Mouse (Mus musculus): ENCODE results near the gene Zfp467.

Gene Zfp467

GRCm38 (mm10) chr6:48439654-48440053 is 6.0 kb downstream of the Zfp467 start:
- DNase-seq: no peak

DNA sequence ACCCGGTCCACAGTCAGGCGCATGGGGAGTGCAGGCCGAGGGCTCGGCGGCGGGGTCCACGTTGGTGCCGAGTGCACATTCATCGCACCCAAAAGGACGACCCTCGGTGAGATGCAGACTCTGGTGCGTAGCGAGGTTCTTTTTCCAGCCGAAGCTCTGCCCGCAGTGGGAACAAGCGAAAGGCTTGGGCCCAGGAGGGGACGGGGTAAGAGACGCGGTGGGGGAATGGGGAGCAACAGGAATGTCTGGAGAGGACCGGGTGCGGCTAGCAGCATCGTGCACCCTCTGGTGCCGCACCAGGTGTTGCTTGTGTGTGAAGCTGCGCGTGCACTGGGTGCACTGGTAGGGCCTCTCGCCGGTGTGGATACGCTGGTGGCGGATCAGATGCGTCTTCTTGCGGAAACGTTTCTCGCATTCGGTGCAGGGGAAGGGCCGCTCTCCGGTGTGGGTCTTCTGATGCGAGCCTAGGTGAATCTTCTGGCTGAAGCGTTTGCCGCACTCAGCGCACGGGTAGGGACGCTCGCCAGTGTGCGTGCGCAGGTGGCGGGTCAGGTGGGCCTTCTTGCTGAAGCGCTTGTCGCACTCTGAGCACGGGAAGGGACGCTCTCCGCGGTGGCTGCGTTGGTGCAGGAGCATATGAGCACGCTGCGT is 7.0 kb downstream of the Zfp467 start:
- no peak for DNase-seq

GRCm38 (mm10) chr6:48437679-48438376 is 7.8 kb downstream of the Zfp467 start:
- no peak for DNase-seq

- no peak for DNase-seq
Measured at GRCm38 (mm10) chr6:48435706-48436349, 9.8 kb downstream of the Zfp467 start.

DNA sequence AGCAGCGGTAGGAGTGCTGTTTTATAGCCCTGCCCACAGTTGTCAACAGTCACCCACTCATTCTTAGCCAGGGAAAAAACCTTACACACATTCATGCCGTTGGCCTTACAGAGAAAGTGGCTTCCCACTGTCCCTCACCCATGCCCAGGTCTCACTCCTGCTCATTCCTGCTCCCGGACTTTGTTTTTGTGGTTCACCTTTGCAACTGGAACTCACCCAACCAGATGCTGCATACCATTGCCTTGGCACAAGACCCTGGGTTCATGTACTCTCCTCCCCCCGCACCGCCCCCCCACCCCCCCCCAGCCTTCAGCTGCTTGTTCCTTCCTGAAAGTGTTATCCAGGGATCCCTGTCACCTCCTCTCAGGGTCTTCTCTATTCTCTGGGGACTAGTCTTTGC is 10.5 kb downstream of the Zfp467 start:
- DNase-seq: no peak

GRCm38 (mm10) chr6:48434651-48435050 is 11.0 kb downstream of the Zfp467 start:
- no peak for DNase-seq

DNA sequence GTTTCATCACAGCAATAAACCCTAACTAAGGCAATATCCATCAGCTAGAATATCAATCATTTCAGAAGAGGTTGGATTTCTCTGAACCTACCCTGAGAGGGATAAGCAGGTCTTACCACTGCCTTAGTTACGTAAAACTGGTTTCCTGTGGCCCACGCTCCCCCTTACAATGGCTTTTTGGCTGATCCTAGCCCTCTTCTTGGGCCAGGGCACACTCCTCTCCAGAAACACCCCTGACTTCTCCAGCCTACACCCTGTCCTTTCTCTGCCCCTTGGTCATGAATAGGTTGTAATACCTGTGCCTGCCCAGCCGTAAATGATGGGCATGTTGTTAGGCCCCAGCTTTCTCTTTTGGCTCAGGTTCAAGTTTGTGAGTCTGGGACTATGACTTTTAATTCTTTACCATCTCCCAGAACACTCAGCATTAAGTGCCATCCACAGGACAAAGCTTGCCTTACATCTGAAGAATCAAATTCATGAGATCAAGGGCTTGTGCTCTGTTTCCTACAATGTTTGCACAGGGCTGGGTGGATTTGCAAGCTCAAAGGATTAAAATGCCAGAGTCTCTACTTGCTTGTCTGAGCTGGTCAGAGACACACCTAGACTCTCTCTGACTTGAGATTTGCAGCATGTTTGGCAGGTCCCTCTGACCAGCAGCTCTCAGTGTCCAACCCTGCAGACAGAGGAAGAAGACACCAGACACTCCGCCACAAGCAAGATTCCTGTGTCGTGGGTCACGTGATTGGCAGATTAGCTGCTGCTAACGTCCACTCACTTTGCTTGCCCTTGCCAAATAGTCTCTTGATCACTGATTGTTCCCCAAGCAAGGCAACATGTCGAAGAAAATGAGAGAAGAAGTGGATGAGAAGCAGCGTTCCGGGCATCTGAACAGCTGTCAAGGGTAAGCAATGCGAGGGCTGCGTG is 12.5 kb downstream of the Zfp467 start:
- no peak for DNase-seq

- DNase-seq: no peak
Measured at GRCm38 (mm10) chr6:48430748-48431147, 14.9 kb downstream of the Zfp467 start.

DNA sequence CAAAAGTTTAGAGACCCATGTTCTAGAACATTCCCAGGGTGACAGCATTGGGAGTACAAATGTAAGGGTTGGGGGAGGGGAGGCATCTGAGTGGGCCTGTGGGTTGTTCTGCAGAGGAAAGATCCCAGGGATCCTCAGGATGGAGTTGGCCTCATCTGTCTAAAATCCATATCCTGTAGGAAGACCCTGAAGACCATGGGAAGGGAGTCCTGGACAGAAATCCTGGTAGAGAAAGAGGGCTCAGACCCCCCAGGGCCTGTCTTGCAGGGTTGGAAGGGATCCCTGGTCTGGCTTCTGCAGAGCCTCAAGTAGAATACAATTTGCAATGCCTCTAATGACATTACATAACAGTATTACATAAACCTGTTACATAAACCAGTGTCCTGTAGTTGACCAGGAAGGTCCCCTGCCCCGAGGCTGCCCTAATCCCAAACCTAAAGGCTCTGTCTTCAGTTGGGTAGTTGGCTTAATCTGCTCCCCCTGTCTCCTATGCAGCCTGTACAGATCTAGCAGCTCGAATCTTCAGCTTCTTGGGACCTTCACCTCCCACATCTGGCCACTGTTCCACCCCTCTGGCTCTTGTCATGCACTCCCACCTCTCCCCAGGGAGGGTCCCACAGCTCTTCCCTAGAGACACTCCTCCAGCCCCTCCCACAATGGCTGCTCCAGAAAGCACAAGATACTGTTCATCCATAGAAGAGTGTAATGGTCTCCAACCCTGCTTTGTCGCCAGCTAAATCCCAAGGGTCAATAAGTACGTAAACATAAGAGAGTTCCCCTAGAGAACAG is 16.7 kb downstream of the Zfp467 start:
- no peak for DNase-seq

DNA sequence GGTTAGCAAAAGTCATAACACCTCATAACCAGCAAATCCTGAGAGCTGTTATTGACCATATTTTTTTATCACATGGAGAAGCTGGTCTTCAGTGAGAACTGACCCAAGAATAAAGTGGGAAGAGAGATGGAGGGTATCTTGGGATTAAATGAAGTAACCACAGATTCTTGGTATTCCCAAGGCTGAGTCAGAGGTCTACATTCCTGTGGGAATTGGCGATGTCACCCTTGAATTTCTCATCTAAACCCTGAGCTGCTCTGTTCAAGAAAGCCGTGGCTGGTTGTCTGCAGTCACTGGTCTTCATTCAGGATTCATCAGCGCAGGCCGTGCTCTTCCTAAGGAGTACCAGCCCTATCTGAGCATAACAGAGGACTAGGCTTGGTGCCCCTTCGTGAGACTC is 18.7 kb downstream of the Zfp467 start:
- DNase-seq: no peak

GRCm38 (mm10) chr6:48424074-48424473 is 21.6 kb downstream of the Zfp467 start:
- no peak for DNase-seq

- DNase-seq: no peak
Measured at GRCm38 (mm10) chr6:48423336-48423735, 22.3 kb downstream of the Zfp467 start.

DNA sequence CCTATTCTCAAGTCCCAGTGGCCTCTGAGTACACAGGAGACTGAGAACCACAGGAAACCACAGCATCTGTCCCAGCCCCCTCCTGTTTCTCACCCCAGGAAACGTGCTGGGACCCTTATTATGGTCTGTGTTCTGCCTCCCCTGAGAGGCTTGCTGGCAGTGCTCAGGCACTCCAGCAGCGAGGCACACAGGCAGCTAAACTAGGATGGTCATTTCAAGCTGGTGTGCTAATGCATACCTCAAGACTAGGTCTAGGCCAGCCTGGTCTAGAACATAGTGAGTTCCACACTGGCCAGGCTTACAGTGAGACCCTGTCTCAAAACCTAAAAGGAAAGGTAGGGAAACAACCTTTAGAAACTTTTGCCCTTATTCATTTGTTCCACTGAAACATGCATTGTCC is 25.0 kb downstream of the Zfp467 start:
- DNase-seq: no peak

DNA sequence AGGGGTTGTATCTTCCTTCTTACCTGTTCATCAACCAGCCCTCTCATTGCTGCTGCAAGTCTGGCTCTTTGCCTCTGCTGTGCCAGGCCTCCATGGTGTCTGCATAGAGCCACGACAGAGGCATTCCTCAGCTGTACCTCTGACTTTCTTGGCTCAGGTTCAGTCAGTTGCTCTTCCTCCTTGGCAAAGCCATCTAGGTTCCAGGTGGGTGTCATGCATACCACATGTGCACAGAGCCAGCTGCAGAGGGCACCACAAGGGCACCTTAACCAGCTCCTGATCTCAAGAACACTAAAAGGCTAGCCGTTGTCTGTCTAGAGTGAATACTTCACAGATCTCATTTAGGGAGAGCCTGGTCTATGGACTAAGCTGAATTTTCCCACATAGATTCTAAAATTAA is 29.1 kb downstream of the Zfp467 start:
- no peak for DNase-seq

DNA sequence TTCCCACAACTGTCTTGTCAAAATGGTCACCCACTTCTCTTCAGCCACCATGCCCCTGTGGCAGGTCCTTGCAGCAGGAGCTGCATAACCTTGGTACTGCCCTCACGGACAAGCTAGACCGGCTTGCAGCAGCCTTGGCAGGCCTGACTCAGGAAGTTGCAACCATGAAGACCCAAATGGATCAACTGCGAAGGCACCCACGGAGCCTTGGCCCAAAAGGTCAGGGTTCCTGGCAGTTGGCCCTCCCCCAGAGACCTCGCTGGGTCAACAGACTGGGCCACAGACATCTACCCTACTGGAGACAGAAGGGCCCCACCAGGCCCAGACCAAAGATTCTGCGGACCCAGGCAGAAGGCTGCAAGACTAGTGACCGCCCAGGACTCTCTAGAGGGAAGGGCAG is 30.0 kb downstream of the Zfp467 start:
- DNase-seq: no peak

DNA sequence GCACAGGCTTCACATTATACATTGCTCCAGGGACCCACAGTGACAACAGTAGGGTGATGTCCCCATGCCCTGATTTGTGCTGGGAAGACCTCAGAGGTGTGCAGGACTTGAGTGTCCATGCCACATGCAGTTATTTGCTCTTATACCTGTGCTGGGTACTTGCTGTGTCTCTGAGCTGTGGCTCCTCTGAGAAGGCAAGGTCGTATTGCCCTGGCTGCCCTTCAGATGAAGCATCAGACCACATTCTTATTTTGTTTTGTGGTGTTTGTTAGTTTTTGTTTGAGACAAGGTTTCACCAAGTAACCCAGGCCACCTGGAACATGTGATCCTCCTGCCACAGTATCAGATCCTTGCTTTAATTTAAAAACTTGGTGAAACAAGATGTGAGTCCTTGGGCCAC is 30.7 kb downstream of the Zfp467 start:
- DNase-seq: no peak

DNA sequence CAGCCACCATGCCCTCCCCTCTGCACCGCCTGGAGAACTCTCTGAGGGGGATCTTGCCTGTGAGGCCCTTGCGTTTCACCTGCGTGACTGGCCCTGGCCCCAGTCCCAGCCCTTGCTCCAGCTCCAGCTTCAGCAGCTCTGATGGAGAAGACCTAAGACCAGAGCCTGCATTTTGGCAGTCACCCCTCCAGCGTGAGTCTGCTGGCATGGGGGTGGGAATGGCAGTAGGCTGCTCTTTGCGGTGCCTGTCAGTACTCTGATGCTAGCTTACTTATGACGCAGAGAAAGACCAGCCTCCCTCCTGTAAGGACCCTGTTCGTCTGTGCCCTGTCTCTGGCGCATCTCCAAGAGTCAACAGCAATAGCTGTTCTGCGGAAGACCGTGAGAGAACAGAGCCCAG is 32.5 kb downstream of the Zfp467 start:
- no peak for DNase-seq

DNA sequence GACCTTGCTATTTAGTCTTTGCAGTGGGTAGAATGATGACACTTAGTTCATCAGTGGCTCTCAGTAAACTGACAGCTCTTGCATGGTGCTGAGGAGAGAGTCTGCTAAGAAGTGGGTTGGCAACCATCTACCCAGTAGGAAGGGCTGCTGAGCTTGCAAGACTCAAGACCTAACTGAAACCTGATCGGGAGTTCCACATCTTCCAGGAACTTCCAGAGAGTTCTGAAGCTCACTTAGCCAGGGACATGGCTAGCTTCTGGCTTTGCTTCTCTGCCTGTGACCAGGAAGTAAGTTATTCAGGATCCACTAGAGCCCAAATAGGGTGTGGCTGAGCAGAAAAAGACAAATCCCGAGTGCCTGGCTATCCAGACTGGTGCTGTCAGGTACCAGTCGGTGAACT is 33.0 kb downstream of the Zfp467 start:
- DNase-seq: no peak

GRCm38 (mm10) chr6:48412147-48412546 is 33.5 kb downstream of the Zfp467 start:
- DNase-seq: no peak

- no peak for DNase-seq
Measured at GRCm38 (mm10) chr6:48411193-48412092, 34.2 kb downstream of the Zfp467 start.

DNA sequence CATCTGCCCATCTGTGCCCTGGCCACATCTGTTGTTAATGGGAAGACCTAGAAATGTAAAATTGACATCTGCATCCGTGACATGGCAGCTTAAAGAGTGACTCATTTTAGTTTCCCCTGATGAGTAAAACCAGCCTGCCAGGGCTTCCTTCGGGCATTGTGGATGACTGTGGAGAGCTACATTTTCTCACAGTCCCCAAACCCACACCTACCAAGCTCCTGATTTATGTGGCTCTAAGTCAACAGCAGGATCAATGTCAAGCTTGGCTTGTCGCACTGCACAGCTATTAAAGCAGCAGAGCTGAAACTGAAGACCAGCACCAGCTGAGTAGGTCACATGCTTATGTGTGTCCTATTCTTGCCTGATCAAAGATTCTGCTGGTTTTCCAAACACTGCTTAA is 35.1 kb downstream of the Zfp467 start:
- no peak for DNase-seq

Measured in liver (tissue).